Mouse (Mus musculus) midbrain, embryonic 13.5 days (tissue): ENCODE measurements at regions not wholly inside any gene's neighbourhood (a gene's known extent, or its start where the extent isn't known, plus 50 kb on each side); places are given as distances from the start of the nearest gene placed in this dataset.
"Not testable (repeated sequence)": the region's sequence is repeated elsewhere in the genome, so short reads cannot be mapped to it uniquely, and the experiment has no call there.

Experiments used
- ATAC-seq: fragments of 200-750 bp; cut with Nextera tagmentation; 2 replicates; pipeline ENCODE4 v1.8.0; 2017; ENCODE audit warnings: mild to moderate bottlenecking, moderate TSS enrichment, moderate library complexity
- H3K27ac ChIP-seq: fragments of 300-500 bp; sonication (generic); 2 replicates; pipeline ENCODE4 v1.5.1; 2015; ENCODE audit warnings: inconsistent platforms, mild to moderate bottlenecking, moderate library complexity
- H3K27me3 ChIP-seq: fragments of 300-500 bp; sonication (generic); 2 replicates; pipeline ENCODE4 v1.6.1; 2015; ENCODE audit warnings: mild to moderate bottlenecking, inconsistent platforms
- H3K36me3 ChIP-seq: fragments of 300-500 bp; sonication (generic); 2 replicates; pipeline ENCODE4 v1.6.1; 2015; ENCODE audit warnings: mild to moderate bottlenecking, inconsistent platforms
- H3K4me1 ChIP-seq: fragments of 300-500 bp; sonication (generic); replicated peaks from 2 replicates; pipeline ENCODE4 v1.6.1; 2015; ENCODE audit warnings: inconsistent platforms
- H3K4me2 ChIP-seq: fragments of 300-500 bp; sonication (generic); replicated peaks from 2 replicates; pipeline ENCODE4 v1.6.1; 2015; ENCODE audit warnings: moderate library complexity, mild to moderate bottlenecking, inconsistent platforms
- H3K4me3 ChIP-seq: fragments of 300-500 bp; sonication (generic); replicated peaks from 2 replicates; pipeline ENCODE4 v1.5.1; 2015; ENCODE audit warnings: mild to moderate bottlenecking, inconsistent platforms
- H3K9ac ChIP-seq: fragments of 300-500 bp; sonication (generic); replicated peaks from 2 replicates; pipeline ENCODE4 v1.6.1; 2015; ENCODE audit warnings: mild to moderate bottlenecking, inconsistent platforms
- H3K9me3 ChIP-seq: fragments of 300-500 bp; sonication (generic); 2 replicates; pipeline ENCODE4 v1.6.1; 2016; ENCODE audit warnings: mild to moderate bottlenecking, inconsistent platforms
- WGBS: fragments of 180-500 bp; shearing (Covaris S2); methylation state at CpG from one replicate; pipeline ENCODE4 v1.1.7; 2015; 5-methylcytosine and 5-hydroxymethylcytosine counted together

GRCm38 (mm10) chr11:91289194-91290123, 287.9 kb downstream of the Kif2b start:
- ATAC-seq = peak; percentile 72; the same call in 1 of the 2 replicates
- Histone ChIP-seq H3K9ac (no peak overlapping the region), H3K4me2 (no peak overlapping the region), H3K4me3 (no peak overlapping the region), H3K9me3 (no peaks in the 10 kb centered on the region), H3K36me3 (no peaks in the 10 kb centered on the region), H3K4me1 (peaks cover 10% of the 10 kb centered on the region; the same call in 1 of the 2 replicates), H3K27me3 (no peaks in the 10 kb centered on the region), H3K27ac (no peak overlapping the region)
- WGBS = 52% methylated on average over 10 of the region's 10 CpGs

GRCm38 (mm10) chr11:91286376-91286775, 291.0 kb downstream of the Kif2b start:
- no peak overlapping the region for H3K27ac ChIP-seq
- H3K4me2 ChIP-seq = no peak overlapping the region
- peaks cover 10% of the 10 kb centered on the region; the same call in 1 of the 2 replicates for H3K4me1 ChIP-seq
- no peak overlapping the region for H3K4me3 ChIP-seq
- no peaks in the 10 kb centered on the region for H3K27me3 ChIP-seq
- no peak overlapping the region for H3K9ac ChIP-seq
- H3K36me3 ChIP-seq = no peaks in the 10 kb centered on the region
- H3K9me3 ChIP-seq = no peaks in the 10 kb centered on the region
- ATAC-seq = no peak

- no peak overlapping the region for H3K27ac ChIP-seq
- no peak overlapping the region for H3K9ac ChIP-seq
- no peak overlapping the region for H3K4me2 ChIP-seq
- no peaks in the 10 kb centered on the region; the same call in 1 of the 2 replicates for H3K9me3 ChIP-seq
- H3K4me3 ChIP-seq = no peak overlapping the region
- 62% methylated on average over 4 of the region's 4 CpGs for WGBS
- no peak for ATAC-seq
- no peaks in the 10 kb centered on the region for H3K36me3 ChIP-seq
- H3K27me3 ChIP-seq = no peaks in the 10 kb centered on the region
- no peaks in the 10 kb centered on the region for H3K4me1 ChIP-seq
Measured at GRCm38 (mm10) chr11:91262216-91262615, 315.1 kb downstream of the Kif2b start.

GRCm38 (mm10) chr11:91242061-91242460, 335.3 kb downstream of the Kif2b start:
- not testable (repeated sequence) for ATAC-seq, H3K4me3 ChIP-seq, H3K9ac ChIP-seq, H3K27ac ChIP-seq, H3K9me3 ChIP-seq, H3K4me2 ChIP-seq, H3K36me3 ChIP-seq, H3K27me3 ChIP-seq, H3K4me1 ChIP-seq
- WGBS = 80% methylated on average over 3 of the region's 3 CpGs

GRCm38 (mm10) chr11:91216158-91216557, 361.2 kb downstream of the Kif2b start:
- Histone ChIP-seq H3K4me1 (peaks cover 12% of the 10 kb centered on the region; the same call in 1 of the 2 replicates), H3K27ac (no peak overlapping the region), H3K4me3 (no peak overlapping the region), H3K36me3 (no peaks in the 10 kb centered on the region), H3K27me3 (no peaks in the 10 kb centered on the region), H3K9me3 (no peaks in the 10 kb centered on the region), H3K4me2 (no peak overlapping the region), H3K9ac (no peak overlapping the region)
- ATAC-seq = no peak
- WGBS = 58% methylated on average over 1 of the region's 1 CpGs

- Histone ChIP-seq H3K27ac (no peak overlapping the region), H3K4me3 (no peak overlapping the region), H3K9me3 (no peaks in the 10 kb centered on the region), H3K27me3 (no peaks in the 10 kb centered on the region), H3K9ac (no peak overlapping the region), H3K4me1 (peaks cover 12% of the 10 kb centered on the region; the same call in 1 of the 2 replicates), H3K36me3 (no peaks in the 10 kb centered on the region), H3K4me2 (no peak overlapping the region)
- WGBS = 56% methylated on average over 2 of the region's 2 CpGs
- no peak for ATAC-seq
Measured at GRCm38 (mm10) chr11:91213104-91213503, 364.3 kb downstream of the Kif2b start.

DNA sequence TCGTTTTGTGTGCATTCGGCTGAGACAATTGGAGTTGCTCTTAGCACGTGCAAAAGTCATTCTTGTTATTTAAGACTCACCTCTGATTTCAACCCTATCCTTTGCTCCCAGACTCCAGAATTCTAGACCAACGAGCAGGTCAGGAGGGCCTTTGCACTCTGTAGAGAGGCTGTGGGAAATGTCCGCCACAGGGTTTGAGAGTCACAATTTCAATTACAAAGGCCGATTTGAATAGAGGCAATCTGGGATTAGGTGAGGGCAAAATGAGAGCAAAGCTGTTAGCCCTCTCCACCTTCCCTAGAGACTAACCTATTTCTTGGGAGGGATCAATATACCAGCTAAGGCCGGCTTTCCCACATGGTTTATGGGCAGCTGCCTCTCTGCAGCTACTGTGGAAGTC, 370.9 kb downstream of the Kif2b start:
- WGBS = 19% methylated on average over 7 of the region's 7 CpGs
- 0 out of 2 replicates have a peak, but pooled peaks have one; percentile 45 for ATAC-seq
- H3K36me3 ChIP-seq = no peaks in the 10 kb centered on the region

GRCm38 (mm10) chr11:91204416-91204815, 372.9 kb downstream of the Kif2b start:
- Histone ChIP-seq H3K27ac (no peak overlapping the region), H3K9ac (no peak overlapping the region), H3K36me3 (no peaks in the 10 kb centered on the region), H3K4me1 (peaks cover 12% of the 10 kb centered on the region), H3K4me2 (0 out of 2 replicates have a peak overlapping the region, but pooled peaks have one; percentile 15), H3K27me3 (no peaks in the 10 kb centered on the region), H3K9me3 (no peaks in the 10 kb centered on the region), H3K4me3 (no peak overlapping the region)
- ATAC-seq = 0 out of 2 replicates have a peak, but pooled peaks have one; percentile 24
- 66% methylated on average over 7 of the region's 7 CpGs for WGBS

More for the DNA sequence above, 370.9 kb downstream of the Kif2b start:
- no peaks in the 10 kb centered on the region for H3K27me3 ChIP-seq
- H3K4me2 ChIP-seq = no peak overlapping the region
- no peak overlapping the region for H3K27ac ChIP-seq
- no peak overlapping the region for H3K9ac ChIP-seq
- H3K4me3 ChIP-seq = no peak overlapping the region
- H3K4me1 ChIP-seq = peaks cover 12% of the 10 kb centered on the region
- H3K9me3 ChIP-seq = no peaks in the 10 kb centered on the region

DNA sequence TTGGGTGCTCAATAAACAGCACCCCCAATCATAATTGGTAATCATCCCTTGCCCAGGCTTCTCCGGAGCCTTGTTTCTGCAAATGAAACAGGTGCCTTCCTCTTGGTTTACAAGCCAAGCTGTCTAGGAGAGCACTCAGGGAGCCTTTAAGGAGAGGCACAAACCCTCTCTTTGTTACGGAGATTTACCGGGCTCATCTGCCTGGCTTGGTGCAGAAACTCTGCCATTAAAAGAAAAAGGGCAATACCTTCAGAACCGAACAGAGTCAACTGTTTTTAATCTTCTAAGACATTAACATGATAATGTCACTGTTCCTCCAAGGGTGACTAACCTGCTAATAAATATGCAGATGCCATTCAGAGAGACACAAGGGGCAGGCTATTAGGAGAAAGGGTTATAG, 380.5 kb downstream of the Kif2b start:
- Histone ChIP-seq H3K9ac (no peak overlapping the region), H3K4me2 (no peak overlapping the region; the same call in 1 of the 2 replicates), H3K9me3 (no peaks in the 10 kb centered on the region), H3K4me1 (peaks cover 9% of the 10 kb centered on the region), H3K27ac (no peak overlapping the region), H3K27me3 (no peaks in the 10 kb centered on the region), H3K4me3 (no peak overlapping the region), H3K36me3 (no peaks in the 10 kb centered on the region)
- WGBS = 2% methylated on average over 4 of the region's 4 CpGs
- ATAC-seq = no peak

GRCm38 (mm10) chr11:91196351-91196750, 381.0 kb downstream of the Kif2b start:
- H3K4me1 ChIP-seq = peaks cover 9% of the 10 kb centered on the region
- H3K4me3 ChIP-seq = no peak overlapping the region
- H3K9ac ChIP-seq = no peak overlapping the region
- no peak for ATAC-seq
- no peak overlapping the region for H3K27ac ChIP-seq
- 12% methylated on average over 6 of the region's 6 CpGs for WGBS
- H3K9me3 ChIP-seq = no peaks in the 10 kb centered on the region
- H3K36me3 ChIP-seq = no peaks in the 10 kb centered on the region
- H3K4me2 ChIP-seq = no peak overlapping the region
- no peaks in the 10 kb centered on the region for H3K27me3 ChIP-seq

GRCm38 (mm10) chr11:91167336-91167735, 410.0 kb downstream of the Kif2b start:
- H3K36me3 ChIP-seq, H3K9ac ChIP-seq, H3K4me2 ChIP-seq, H3K9me3 ChIP-seq, H3K4me1 ChIP-seq, H3K4me3 ChIP-seq, H3K27ac ChIP-seq, H3K27me3 ChIP-seq, ATAC-seq: not testable (repeated sequence)
- 90% methylated on average over 2 of the region's 2 CpGs for whole genome bisulfite sequencing

- peaks cover 17% of the 10 kb centered on the region for H3K4me1 ChIP-seq
- no peak overlapping the region for H3K4me2 ChIP-seq
- no peak overlapping the region for H3K4me3 ChIP-seq
- no peak for ATAC-seq
- no peak overlapping the region; the same call in 1 of the 2 replicates for H3K27ac ChIP-seq
- H3K9me3 ChIP-seq = no peaks in the 10 kb centered on the region
- no peaks in the 10 kb centered on the region for H3K36me3 ChIP-seq
- H3K9ac ChIP-seq = no peak overlapping the region
- WGBS = 58% methylated on average over 9 of the region's 9 CpGs
- no peaks in the 10 kb centered on the region for H3K27me3 ChIP-seq
Measured at GRCm38 (mm10) chr11:91133753-91134270, 443.5 kb downstream of the Kif2b start.
